Mouse (Mus musculus) ES-Bruce4 (cell line): ENCODE data around the gene Phldb2. TPM values are rescaled to one million over a fixed set of nuclear protein-coding genes. Genes with fewer than 3 reads are reported as not detected.

Experiments used
- H3K27ac ChIP-seq: 2 replicates; pipeline ENCODE4 v1.5.1; 2012; ENCODE audit warnings: low read length, inconsistent platforms; ENCODE audit not compliant: insufficient read depth
- H3K27me3 ChIP-seq: 2 replicates; pipeline ENCODE4 v1.6.1; 2012; ENCODE audit warnings: mild to moderate bottlenecking, low read length, inconsistent platforms; ENCODE audit not compliant: control insufficient read depth, poor library complexity, insufficient read depth, severe bottlenecking
- H3K36me3 ChIP-seq: 2 replicates; pipeline ENCODE4 v1.6.1; 2012; ENCODE audit warnings: inconsistent platforms, mild to moderate bottlenecking, low read length, moderate library complexity; ENCODE audit not compliant: control insufficient read depth, poor library complexity, insufficient read depth, severe bottlenecking
- H3K4me1 ChIP-seq: one replicate; pipeline ENCODE4 v1.8.1; 2011; ENCODE audit warnings: low read length; ENCODE audit not compliant: control insufficient read depth, insufficient read depth
- H3K4me3 ChIP-seq: 2 replicates; pipeline ENCODE4 v1.5.1; 2011; ENCODE audit warnings: low read depth, mild to moderate bottlenecking, low read length
- H3K9ac ChIP-seq: 2 replicates; pipeline ENCODE4 v1.6.1; 2012; ENCODE audit warnings: low read depth, mild to moderate bottlenecking, inconsistent platforms; ENCODE audit not compliant: poor library complexity, severe bottlenecking
- H3K9me3 ChIP-seq: replicated peaks from 2 replicates; pipeline ENCODE4 v1.6.1; 2012; ENCODE audit warnings: mild to moderate bottlenecking, low read length, inconsistent platforms; ENCODE audit not compliant: control insufficient read depth, poor library complexity, insufficient read depth, severe bottlenecking
- CTCF ChIP-seq: IDR thresholded peaks from one replicate; pipeline ENCODE4 v1.8.1; 2011; ENCODE audit warnings: low read depth, low read length
- EP300 ChIP-seq: IDR thresholded peaks from 2 replicates; pipeline ENCODE4 v1.6.1; 2011; ENCODE audit warnings: low read depth, low read length; ENCODE audit not compliant: insufficient read depth
- POLR2A ChIP-seq: IDR thresholded peaks from one replicate; pipeline ENCODE4 v1.8.1; 2011; ENCODE audit warnings: low read length; ENCODE audit not compliant: insufficient read depth
- polyA plus RNA-seq: library from polyadenylated mRNA; stranded (reverse); fragments of >200 nt; gene quantifications from 2 replicates; pipeline ENCODE4 v1.2.4, GENCODE M21; 2011; ENCODE audit warnings: low read depth; ENCODE audit not compliant: missing spikeins, insufficient read depth, insufficient read length

Phldb2 gene
- polyA plus RNA-seq, 1 experiment = 60.9 TPM

DNA sequence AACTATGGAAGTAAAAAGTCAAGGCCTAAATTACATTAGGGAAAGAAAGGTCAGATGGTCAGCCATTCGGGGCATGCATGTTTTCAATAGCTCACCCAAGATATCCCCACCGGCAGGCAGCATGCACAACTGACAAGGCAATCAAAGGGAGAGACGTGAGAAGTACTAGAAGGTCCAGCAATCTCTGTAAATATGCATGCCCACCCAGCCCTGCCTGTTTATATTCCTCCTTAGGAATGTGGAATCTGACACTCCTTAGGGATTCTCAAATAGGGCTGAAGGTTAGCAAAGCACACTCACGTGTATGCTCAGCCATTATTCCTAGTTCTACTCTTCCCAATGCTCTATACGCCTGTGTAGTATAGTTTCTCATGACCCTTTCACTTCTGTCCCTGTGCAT, 9.7 kb upstream of the Phldb2 start:
- H3K27ac ChIP-seq = no peak overlapping the region
- no peaks in the 10 kb centered on the region for H3K36me3 ChIP-seq
- no peaks in the 10 kb centered on the region for H3K9me3 ChIP-seq
- H3K27me3 ChIP-seq = no peaks in the 10 kb centered on the region
- H3K4me3 ChIP-seq = no peak overlapping the region
- no peak overlapping the region for H3K9ac ChIP-seq
- H3K4me1 ChIP-seq = no peaks in the 10 kb centered on the region
- no peak for TF ChIP-seq POLR2A
- TF ChIP-seq CTCF = no peak
- TF ChIP-seq EP300 = no peak

DNA sequence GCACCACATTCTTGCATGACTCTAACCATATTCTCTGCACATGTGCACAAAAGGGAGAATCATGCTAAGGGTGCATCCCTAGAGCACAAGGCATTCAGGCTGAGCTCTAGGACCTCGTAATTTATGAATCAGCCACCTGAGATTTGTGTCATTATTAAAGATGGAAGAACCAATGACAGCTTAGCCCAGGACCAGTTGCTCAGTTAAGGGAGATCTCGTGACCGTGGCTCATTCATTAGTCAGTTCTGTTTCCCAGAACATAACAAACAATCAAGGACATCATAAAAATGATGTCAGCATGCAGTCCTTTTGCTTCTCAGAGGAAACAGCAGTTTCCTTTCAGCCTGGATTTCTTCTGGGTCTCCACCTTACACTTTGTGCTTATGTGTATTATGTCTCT, 7.6 kb upstream of the Phldb2 start:
- H3K36me3 ChIP-seq = no peaks in the 10 kb centered on the region
- H3K27ac ChIP-seq = no peak overlapping the region
- no peaks in the 10 kb centered on the region for H3K9me3 ChIP-seq
- H3K4me3 ChIP-seq = no peak overlapping the region
- TF ChIP-seq CTCF (no peak), EP300 (no peak), POLR2A (no peak)
- H3K4me1 ChIP-seq = no peaks in the 10 kb centered on the region
- H3K9ac ChIP-seq = no peak overlapping the region
- no peaks in the 10 kb centered on the region for H3K27me3 ChIP-seq

DNA sequence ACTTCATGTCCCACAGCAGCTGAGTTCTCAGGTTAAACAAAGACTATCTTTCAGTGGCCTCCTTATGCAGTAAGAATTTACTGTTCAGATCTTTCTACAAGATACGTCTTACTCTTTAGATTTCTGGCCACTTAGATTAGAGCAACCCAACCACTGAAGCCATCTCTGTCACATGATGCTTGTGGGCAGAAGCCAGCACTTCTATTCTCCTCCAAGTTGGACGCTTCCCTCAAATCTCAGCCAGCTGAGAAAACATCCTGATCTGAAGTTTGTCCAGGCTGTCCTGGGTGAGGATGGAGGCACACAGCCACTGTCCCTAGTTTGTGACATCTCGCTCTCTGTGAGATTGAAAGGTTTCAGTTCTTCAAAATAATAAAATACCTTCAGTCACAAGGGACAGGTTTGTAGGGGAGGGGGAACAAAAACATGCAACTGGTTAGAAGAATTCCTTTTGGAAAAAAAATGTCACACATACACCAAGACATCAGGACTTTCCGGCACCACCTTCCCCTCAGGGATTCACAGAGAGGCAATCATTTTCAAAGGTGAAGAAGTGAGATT, 3.1 kb upstream of the Phldb2 start:
- H3K27me3 ChIP-seq = no peaks in the 10 kb centered on the region
- no peaks in the 10 kb centered on the region for H3K36me3 ChIP-seq
- no peak for TF ChIP-seq CTCF
- no peak for TF ChIP-seq EP300
- no peak for TF ChIP-seq POLR2A
- no peak overlapping the region for H3K27ac ChIP-seq
- H3K9me3 ChIP-seq = no peaks in the 10 kb centered on the region
- no peaks in the 10 kb centered on the region for H3K4me1 ChIP-seq
- no peak overlapping the region for H3K9ac ChIP-seq
- H3K4me3 ChIP-seq = no peak overlapping the region

DNA sequence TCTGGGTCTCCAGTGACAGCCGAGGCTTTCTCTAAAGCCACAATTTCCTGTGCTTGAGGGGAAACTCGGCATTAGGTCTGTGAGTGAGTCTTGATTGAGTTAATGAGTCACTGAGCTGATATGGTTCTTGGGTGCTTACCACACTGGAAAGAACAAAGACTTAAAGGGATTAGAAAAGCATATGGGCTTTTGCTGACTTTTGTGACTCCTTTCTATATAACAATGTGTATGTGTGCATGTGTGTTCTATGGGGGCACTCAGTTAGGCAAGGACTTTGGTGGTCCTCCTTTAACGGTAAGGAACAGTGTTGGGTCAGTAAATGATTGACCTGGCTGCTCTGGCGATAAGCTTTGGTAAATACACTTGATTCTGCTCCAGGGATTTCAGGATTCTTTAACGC, 897 bp downstream of the Phldb2 start:
- H3K27me3 ChIP-seq = no peaks in the 10 kb centered on the region
- H3K4me1 ChIP-seq = no peaks in the 10 kb centered on the region
- no peak overlapping the region for H3K27ac ChIP-seq
- H3K9me3 ChIP-seq = no peaks in the 10 kb centered on the region
- no peaks in the 10 kb centered on the region for H3K36me3 ChIP-seq
- TF ChIP-seq CTCF = no peak
- TF ChIP-seq EP300 = no peak
- TF ChIP-seq POLR2A = no peak
- no peak overlapping the region for H3K4me3 ChIP-seq
- no peak overlapping the region for H3K9ac ChIP-seq

DNA sequence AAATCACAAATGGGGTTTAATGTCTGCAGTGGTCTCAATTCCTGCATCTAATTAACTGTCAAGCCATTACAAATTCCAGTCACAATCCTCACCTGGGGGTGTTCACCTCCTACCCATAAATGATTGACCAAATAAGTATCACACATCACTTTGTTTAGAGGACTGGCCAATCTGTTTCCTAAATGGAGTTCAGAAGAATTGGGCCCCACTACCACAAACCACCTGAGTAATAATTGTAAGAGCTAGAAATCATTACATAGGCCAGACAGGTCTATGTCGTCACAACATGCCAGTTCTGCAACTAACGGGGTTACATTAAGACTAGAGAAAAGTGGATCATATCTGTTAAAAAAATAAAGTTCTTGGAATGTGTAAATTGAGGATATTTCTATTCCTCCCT, 1.4 kb downstream of the Phldb2 start:
- Histone ChIP-seq H3K9ac (no peak overlapping the region), H3K4me3 (no peak overlapping the region), H3K9me3 (no peaks in the 10 kb centered on the region), H3K27ac (no peak overlapping the region), H3K4me1 (no peaks in the 10 kb centered on the region), H3K36me3 (no peaks in the 10 kb centered on the region), H3K27me3 (no peaks in the 10 kb centered on the region)
- TF ChIP-seq POLR2A (no peak), CTCF (no peak), EP300 (no peak)

DNA sequence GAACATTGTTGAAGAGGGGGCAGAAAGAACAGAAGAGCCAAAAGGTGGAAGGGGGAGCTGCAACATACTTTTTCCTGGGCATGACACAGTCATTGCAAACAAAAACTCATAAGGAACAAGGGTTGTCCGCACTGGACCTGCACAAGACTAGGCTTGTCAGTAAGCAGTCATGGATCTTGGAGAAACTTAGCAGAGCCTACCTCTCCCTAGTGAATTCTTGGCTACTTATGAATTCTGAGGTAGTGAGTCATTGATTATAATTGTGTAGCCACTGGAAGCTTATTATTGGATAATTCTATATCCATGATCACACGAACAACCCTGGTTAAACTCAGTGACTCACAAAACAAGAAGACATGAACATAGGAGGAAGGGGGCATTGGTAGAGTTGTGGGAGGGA, 7.1 kb downstream of the Phldb2 start:
- Histone ChIP-seq H3K9ac (no peak overlapping the region), H3K27me3 (no peaks in the 10 kb centered on the region), H3K36me3 (no peaks in the 10 kb centered on the region), H3K4me3 (no peak overlapping the region), H3K9me3 (no peaks in the 10 kb centered on the region), H3K4me1 (no peaks in the 10 kb centered on the region), H3K27ac (no peak overlapping the region)
- no peak for TF ChIP-seq POLR2A
- TF ChIP-seq EP300 = no peak
- no peak for TF ChIP-seq CTCF

DNA sequence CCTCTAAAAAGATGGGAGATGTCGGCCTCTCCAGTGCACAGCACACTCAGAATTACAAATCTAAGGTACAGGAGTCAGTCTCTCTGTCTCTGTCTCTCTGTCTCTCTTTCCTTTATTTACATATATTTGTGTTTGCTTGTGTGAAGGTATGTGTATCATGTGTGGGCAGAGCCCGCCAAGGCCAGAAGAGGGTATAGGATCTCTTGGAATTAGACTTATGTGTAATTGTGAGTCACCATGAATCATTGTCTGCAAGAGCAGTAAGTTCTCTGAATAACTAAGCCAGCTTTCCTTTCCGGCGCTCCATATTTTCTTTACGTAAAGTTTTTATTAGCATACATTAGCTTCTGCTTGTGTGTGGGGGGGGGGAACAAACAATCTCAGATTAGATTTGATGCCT, 7.7 kb downstream of the Phldb2 start:
- Histone ChIP-seq H3K36me3 (no peaks in the 10 kb centered on the region), H3K9me3 (no peaks in the 10 kb centered on the region), H3K27ac (no peak overlapping the region), H3K9ac (no peak overlapping the region), H3K27me3 (no peaks in the 10 kb centered on the region), H3K4me1 (no peaks in the 10 kb centered on the region), H3K4me3 (no peak overlapping the region)
- TF ChIP-seq EP300 (no peak), CTCF (no peak), POLR2A (no peak)
